ENCODE assay signal across 30 mouse cellular contexts in the genomic region with DNA sequence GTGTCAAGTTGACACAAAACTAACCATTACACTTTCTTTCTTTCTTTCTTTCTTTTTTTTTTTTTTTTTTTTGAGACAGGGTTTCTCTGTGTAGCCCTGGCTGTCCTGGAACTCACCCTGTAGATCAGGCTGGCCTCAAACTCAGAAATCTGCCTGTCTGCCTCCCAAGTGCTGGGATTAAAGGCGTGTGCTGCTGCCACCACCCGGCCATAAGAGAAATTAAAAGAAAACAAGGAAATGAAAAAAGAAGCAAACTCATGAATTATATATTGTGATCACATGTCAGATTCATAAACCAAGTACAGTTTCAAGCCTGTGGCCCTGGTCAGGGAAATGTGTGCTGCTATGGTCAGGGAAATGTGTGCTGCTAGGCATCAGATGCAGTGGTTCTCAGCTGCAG. TPM values are rescaled to one million over a fixed set of nuclear protein-coding genes. Genes with fewer than 3 reads are reported as not detected.
DNase-seq lines count a peak whose midpoint lies in the region; ATAC-seq and TF ChIP-seq lines count a peak whose summit lies in the region.
"Not testable (repeated sequence)": the region's sequence is repeated elsewhere in the genome, so short reads cannot be mapped to it uniquely, and the experiment has no call there.
"Had no signal": no experiment of that assay in that cellular context is flagged by ENCODE, and none has a peak within 500 bp of the region (broad histone marks: within the 10 kb centered on the region; RNA-seq: fewer than 3 reads in every experiment).

No protein-coding gene starts in this region.

- not testable (repeated sequence) for H3K9me3 ChIP-seq in E14TG2a.4 (ENCODE audit: low read length); kidney, postnatal 0 days (replicated peaks; ENCODE audit: low read length); midbrain, postnatal 0 days (ENCODE audit: low read length)

- not testable (repeated sequence) for H3K9ac ChIP-seq in kidney, postnatal 0 days (ENCODE audit: low read depth, low read length); midbrain, postnatal 0 days (replicated peaks; ENCODE audit: low read length, poor library complexity, severe bottlenecking)

- not testable (repeated sequence) for TF ChIP-seq POLR2A in brain, embryonic 14.5 days (IDR thresholded peaks at IDR 0.05; ENCODE audit: borderline replicate concordance, extremely low read depth, insufficient read depth, insufficient read length, poor library complexity, severe bottlenecking); lung, adult 2 months (IDR thresholded peaks at IDR 0.05; ENCODE audit: borderline replicate concordance, extremely low read depth, low read depth, low read length)

- H3K27me3 ChIP-seq in E14TG2a.4 (ENCODE audit: insufficient read depth, low read length); kidney, postnatal 0 days (ENCODE audit: insufficient read depth, low read length); midbrain, postnatal 0 days (ENCODE audit: insufficient read depth, low read length): not testable (repeated sequence)

- not testable (repeated sequence) for H3K4me2 ChIP-seq in kidney, postnatal 0 days (ENCODE audit: low read length); midbrain, postnatal 0 days (ENCODE audit: low read depth, low read length, poor library complexity, severe bottlenecking)

- not testable (repeated sequence) for H3K36me3 ChIP-seq in E14TG2a.4 (ENCODE audit: insufficient read depth, low read length); kidney, postnatal 0 days (ENCODE audit: insufficient read depth, low read length); midbrain, postnatal 0 days (ENCODE audit: insufficient read depth, low read length)

- H3K27ac ChIP-seq in kidney, postnatal 0 days; midbrain, postnatal 0 days (ENCODE audit: low read depth, low read length): not testable (repeated sequence)

- peak; percentile 43 for DNase-seq in 3T3-L1 (ENCODE audit: low read depth, low spot score)
- peak; percentile 14 for DNase-seq in brain, embryonic 14.5 days (ENCODE audit: low read depth)
- DNase-seq in heart, adult 11 months: peak; percentile 39
- not testable (repeated sequence) for DNase-seq in kidney, postnatal 0 days (ENCODE audit: low spot score); lung, adult 2 months; midbrain, postnatal 0 days (ENCODE audit: low spot score)

- ATAC-seq in kidney, postnatal 0 days (replicated peaks; ENCODE audit: low FRiP score, low read depth); midbrain, postnatal 0 days (ENCODE audit: low FRiP score): not testable (repeated sequence)

- H3K4me1 ChIP-seq in E14TG2a.4 (replicated peaks; ENCODE audit: low read depth, low read length): peaks cover 16% of the 10 kb centered on the region
- H3K4me1 ChIP-seq in kidney, postnatal 0 days (replicated peaks; ENCODE audit: insufficient read depth, low read length); lung, adult 2 months (ENCODE audit: control insufficient read depth, insufficient read depth, low read length); midbrain, postnatal 0 days (ENCODE audit: insufficient read depth, low read length): not testable (repeated sequence)

- not testable (repeated sequence) for H3K4me3 ChIP-seq in E14TG2a.4 (replicated peaks; ENCODE audit: low read length); kidney, postnatal 0 days (replicated peaks; ENCODE audit: low read depth, low read length); lung, adult 2 months (replicated peaks; ENCODE audit: extremely low read depth, low read depth, low read length); midbrain, postnatal 0 days (ENCODE audit: low read depth, low read length)

- WGBS in kidney, postnatal 0 days: 35% methylated on average over 2 of the region's 2 CpGs
- 28% methylated on average over 2 of the region's 2 CpGs for WGBS in lung, adult 2 months
- WGBS in midbrain, postnatal 0 days: 37% methylated on average over 2 of the region's 2 CpGs

- TF ChIP-seq CTCF in E14TG2a.4 (conservative IDR thresholded peaks at IDR 0.05; ENCODE audit: low read length): 0 out of 2 replicates have a peak, but pooled peaks have one; percentile 10
- TF ChIP-seq CTCF in brain, embryonic 14.5 days (IDR thresholded peaks at IDR 0.05; ENCODE audit: borderline replicate concordance, extremely low read depth, insufficient read depth, insufficient read length): not testable (repeated sequence)
- peak; percentile 54; the same call in 1 of the 2 replicates for TF ChIP-seq CTCF in kidney, postnatal 0 days (IDR thresholded peaks at IDR 0.05; ENCODE audit: low read depth)
- TF ChIP-seq CTCF in lung, adult 2 months (IDR thresholded peaks at IDR 0.05; ENCODE audit: insufficient read depth, low read length): 0 out of 2 replicates have a peak, but pooled peaks have one; percentile 21
- peak; percentile 42 for TF ChIP-seq CTCF in midbrain, postnatal 0 days (IDR thresholded peaks at IDR 0.05)

RNA-seq across cellular contexts. Expression of gene Cfap206, which starts 3.4 kb away (rescaled TPM):
- polyA plus RNA-seq in brain, embryonic 14.5 days (2012; rRNA removed): 1.6 and 2.8 TPM in 2 replicates
- 1.1 and 1.3 TPM in 2 replicates for polyA plus RNA-seq in kidney, postnatal 0 days (2015; fragmentation: Nextera tagmentation; extraction: Ambion mirVana)
- 5.7 and 7.1 TPM in 2 replicates for polyA plus RNA-seq in lung, adult 2 months (2012; rRNA removed)
- 2.1 and 7.0 TPM in 2 replicates for total RNA-seq in midbrain, postnatal 0 days (2014; rRNA removed)
- polyA plus RNA-seq in midbrain, postnatal 0 days (2015; fragmentation: Nextera tagmentation; extraction: Ambion mirVana): 2.5 and 2.9 TPM in 2 replicates
- total RNA-seq: gastrocnemius, adult 8-10 months; megakaryocyte-erythroid progenitor cell, adult 5-6 weeks had no signal
- polyA plus RNA-seq: liver, embryonic 15.5 days had no signal

RNA-seq across cellular contexts. Expression of gene Gm136, which starts 22.6 kb away (rescaled TPM):
- not detected in 2 replicates for polyA plus RNA-seq in brain, embryonic 14.5 days (2012; rRNA removed)
- not detected in 2 replicates for polyA plus RNA-seq in kidney, postnatal 0 days (2015; fragmentation: Nextera tagmentation; extraction: Ambion mirVana)
- polyA plus RNA-seq in lung, adult 2 months (2012; rRNA removed): not detected in 2 replicates
- not detected in 2 replicates for total RNA-seq in midbrain, postnatal 0 days (2014; rRNA removed)
- 0.11 TPM in 1 of 2 replicates, not detected in the other for polyA plus RNA-seq in midbrain, postnatal 0 days (2015; fragmentation: Nextera tagmentation; extraction: Ambion mirVana)
- total RNA-seq: adrenal gland, adult 18-20 months; adrenal gland, postnatal 36 days; gastrocnemius, adult 8-10 months; heart, postnatal 10 days; left cerebral cortex, adult 18-20 months; left cerebral cortex, postnatal 36 days; megakaryocyte-erythroid progenitor cell, adult 5-6 weeks had no signal
- polyA plus RNA-seq: embryonic facial prominence, embryonic 13.5 days; erythroblast, embryonic 14.5 days; forebrain, embryonic 12.5 days; frontal cortex, adult 2 months; gonadal fat pad, adult 2 months; heart, embryonic 11.5 days; hindbrain, embryonic 10.5 days; hindbrain, embryonic 16.5 days; intestine, embryonic 16.5 days; kidney, embryonic 15.5 days; limb, embryonic 14.5 days; liver, embryonic 15.5 days; midbrain, embryonic 14.5 days; neural tube, embryonic 13.5 days; Patski; stomach, embryonic 15.5 days had no signal

RNA-seq across cellular contexts. Expression of gene Smim8, which starts 44.8 kb away (rescaled TPM):
- polyA plus RNA-seq in brain, embryonic 14.5 days (2012; rRNA removed): 19.8 and 22.8 TPM in 2 replicates
- polyA plus RNA-seq in kidney, postnatal 0 days (2015; fragmentation: Nextera tagmentation; extraction: Ambion mirVana): 73.0 and 80.3 TPM in 2 replicates
- polyA plus RNA-seq in lung, adult 2 months (2012; rRNA removed): 1.9 and 3.1 TPM in 2 replicates
- 9.9 and 15.3 TPM in 2 replicates for total RNA-seq in midbrain, postnatal 0 days (2014; rRNA removed)
- polyA plus RNA-seq in midbrain, postnatal 0 days (2015; fragmentation: Nextera tagmentation; extraction: Ambion mirVana): 48.8 and 52.3 TPM in 2 replicates

RNA-seq across cellular contexts. Expression of gene Slc35a1, which starts 46.2 kb away (rescaled TPM):
- 21.4 and 27.0 TPM in 2 replicates for polyA plus RNA-seq in brain, embryonic 14.5 days (2012; rRNA removed)
- polyA plus RNA-seq in kidney, postnatal 0 days (2015; fragmentation: Nextera tagmentation; extraction: Ambion mirVana): 34.7 and 40.6 TPM in 2 replicates
- polyA plus RNA-seq in lung, adult 2 months (2012; rRNA removed): 8.1 and 11.7 TPM in 2 replicates
- total RNA-seq in midbrain, postnatal 0 days (2014; rRNA removed): 19.8 and 22.2 TPM in 2 replicates
- 32.9 and 35.7 TPM in 2 replicates for polyA plus RNA-seq in midbrain, postnatal 0 days (2015; fragmentation: Nextera tagmentation; extraction: Ambion mirVana)
